Comparison of ENCODE assay signal across 29 mouse cellular contexts in the genomic region with DNA sequence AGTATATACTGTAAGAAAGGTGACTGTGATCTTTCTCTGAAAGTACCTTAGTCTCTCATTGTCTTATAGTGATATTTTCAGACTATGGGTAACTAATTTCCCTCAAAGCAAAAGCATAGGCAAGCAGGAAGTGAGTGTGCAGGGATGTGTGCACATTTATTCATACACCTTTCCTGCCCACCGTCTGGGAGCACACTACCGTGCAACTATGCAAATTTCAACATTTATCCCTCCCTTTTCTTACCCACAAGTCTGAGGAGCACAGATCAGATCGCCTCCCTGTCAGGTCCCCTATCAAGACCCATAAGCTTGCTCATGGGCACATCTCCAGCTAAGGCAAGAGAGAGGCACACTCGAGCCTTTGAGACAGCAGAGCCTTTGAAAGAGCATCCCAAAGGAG. TPM values are rescaled to one million over a fixed set of nuclear protein-coding genes. Genes with fewer than 3 reads are reported as not detected.
DNase-seq lines count a peak whose midpoint lies in the region; ATAC-seq and TF ChIP-seq lines count a peak whose summit lies in the region.
"Had no signal": no experiment of that assay in that cellular context is flagged by ENCODE, and none has a peak within 500 bp of the region (broad histone marks: within the 10 kb centered on the region; RNA-seq: fewer than 3 reads in every experiment).

No protein-coding gene starts in this region.

- H3K36me3 ChIP-seq in spleen, adult 2 months (ENCODE audit: control insufficient read depth, insufficient read depth, low read length): no peaks in the 10 kb centered on the region
- H3K36me3 ChIP-seq in midbrain, embryonic 14.5 days (ENCODE audit: control insufficient read depth, insufficient read depth, low read length): no peaks in the 10 kb centered on the region
- H3K36me3 ChIP-seq in heart, embryonic 10.5 days: no peaks in the 10 kb centered on the region
- H3K36me3 ChIP-seq: embryonic facial prominence, embryonic 12.5 days; G1E; heart, embryonic 13.5 days; hindbrain, embryonic 12.5 days; limb, embryonic 15.5 days; stomach, embryonic 15.5 days had no signal

- DNase-seq in spleen, adult 2 months (ENCODE audit: low read depth in 1 of 2, low spot score in 2 of 2): peak in 1 of 2 experiments; percentile 63
- no peak for DNase-seq in spleen, postnatal 4 days (ENCODE audit: low spot score in 2 of 2)
- DNase-seq in B cell, adult 2 months: peak; percentile 57 to 69
- DNase-seq in naive thymus-derived CD4-positive, alpha-beta T cell, adult 2 months (ENCODE audit: low read depth): peak; percentile 60
- no peak for DNase-seq in midbrain, embryonic 14.5 days
- no peak for DNase-seq in heart, embryonic 10.5 days (ENCODE audit: low spot score)
- DNase-seq: adrenal gland, adult 8-10 months; cerebellum, adult 2 months; cerebellum, postnatal 25 days; gastrocnemius, postnatal 10 days; heart, adult 18-20 months; heart, postnatal 14 days; kidney, adult 11 months; kidney, postnatal 4 days; layer of hippocampus, adult 9-11 months; lung, embryonic 14.5 days; lung, postnatal 4 days had no signal

- no peak overlapping the region for H3K9ac ChIP-seq in midbrain, embryonic 14.5 days (replicated peaks; ENCODE audit: low read length)
- H3K9ac ChIP-seq: embryonic facial prominence, embryonic 12.5 days; forebrain, embryonic 13.5 days; heart, embryonic 13.5 days; hindbrain, embryonic 12.5 days; limb, embryonic 15.5 days; liver, embryonic 14.5 days; lung, embryonic 14.5 days; stomach, embryonic 15.5 days had no signal

- peaks cover 51% of the 10 kb centered on the region for H3K4me1 ChIP-seq in spleen, adult 2 months (ENCODE audit: control insufficient read depth, insufficient read depth, insufficient read length)
- no peaks in the 10 kb centered on the region for H3K4me1 ChIP-seq in midbrain, embryonic 14.5 days (ENCODE audit: control insufficient read depth, insufficient read depth, low read length)
- no peaks in the 10 kb centered on the region for H3K4me1 ChIP-seq in heart, embryonic 10.5 days
- H3K4me1 ChIP-seq: embryonic facial prominence, embryonic 12.5 days; forebrain, embryonic 13.5 days; heart, embryonic 13.5 days; hindbrain, embryonic 12.5 days; stomach, embryonic 15.5 days had no signal

- H3K4me3 ChIP-seq in spleen, adult 2 months (ENCODE audit: extremely low read depth, insufficient read depth, insufficient read length): peak overlapping the region; percentile 63; the same call in 1 of the 2 replicates
- H3K4me3 ChIP-seq in midbrain, embryonic 14.5 days (replicated peaks; ENCODE audit: low read depth, low read length): no peak overlapping the region
- H3K4me3 ChIP-seq in heart, embryonic 10.5 days: no peak overlapping the region
- H3K4me3 ChIP-seq: embryonic facial prominence, embryonic 12.5 days; forebrain, embryonic 13.5 days; heart, embryonic 13.5 days; hindbrain, embryonic 12.5 days; limb, embryonic 15.5 days; myocyte; stomach, embryonic 15.5 days had no signal

- TF ChIP-seq CTCF in spleen, adult 2 months (IDR thresholded peaks at IDR 0.05; ENCODE audit: extremely low read depth, insufficient read depth, insufficient read length, insufficient replicate concordance): no peak

- no peak overlapping the region for H3K4me2 ChIP-seq in midbrain, embryonic 14.5 days (ENCODE audit: low read length)
- H3K4me2 ChIP-seq: embryonic facial prominence, embryonic 12.5 days; forebrain, embryonic 13.5 days; heart, embryonic 13.5 days; hindbrain, embryonic 12.5 days; limb, embryonic 15.5 days; lung, embryonic 14.5 days; stomach, embryonic 15.5 days had no signal

- H3K9me3 ChIP-seq in midbrain, embryonic 14.5 days (ENCODE audit: control insufficient read depth, low read length): no peaks in the 10 kb centered on the region
- no peaks in the 10 kb centered on the region for H3K9me3 ChIP-seq in heart, embryonic 10.5 days
- H3K9me3 ChIP-seq: embryonic facial prominence, embryonic 12.5 days; G1E; heart, embryonic 13.5 days; hindbrain, embryonic 12.5 days; limb, embryonic 15.5 days; stomach, embryonic 15.5 days had no signal

- ATAC-seq in CD4-positive, CD25-positive, alpha-beta regulatory T cell, adult 4 months: peak; percentile 40
- no peak for ATAC-seq in midbrain, embryonic 14.5 days (ENCODE audit: low FRiP score, low TSS enrichment)
- ATAC-seq: forebrain, embryonic 13.5 days; midbrain, embryonic 16.5 days; Patski had no signal

- WGBS in spleen, adult 2 months: 12% methylated on average over 4 of the region's 4 CpGs
- WGBS in midbrain, embryonic 14.5 days: 74% methylated on average over 4 of the region's 4 CpGs
- 69% methylated on average over 4 of the region's 4 CpGs for WGBS in heart, embryonic 10.5 days

- H3K27ac ChIP-seq in spleen, adult 2 months (ENCODE audit: insufficient read depth, low read length): peak overlapping the region; percentile 82
- no peak overlapping the region for H3K27ac ChIP-seq in midbrain, embryonic 14.5 days (replicated peaks; ENCODE audit: low read depth, low read length)
- H3K27ac ChIP-seq in heart, embryonic 10.5 days: no peak overlapping the region
- H3K27ac ChIP-seq: embryonic facial prominence, embryonic 12.5 days; forebrain, embryonic 13.5 days; heart, embryonic 13.5 days; hindbrain, embryonic 12.5 days; limb, embryonic 15.5 days; liver, embryonic 14.5 days; stomach, embryonic 15.5 days had no signal

- peak; percentile 54; the same call in 1 of the 2 replicates for TF ChIP-seq POLR2A in spleen, adult 2 months (IDR thresholded peaks at IDR 0.05; ENCODE audit: low read depth, low read length)

- H3K27me3 ChIP-seq in spleen, adult 2 months (ENCODE audit: control insufficient read depth, insufficient read depth, low read length): no peaks in the 10 kb centered on the region
- H3K27me3 ChIP-seq in midbrain, embryonic 14.5 days (ENCODE audit: control insufficient read depth, insufficient read depth, low read length): no peaks in the 10 kb centered on the region
- H3K27me3 ChIP-seq in heart, embryonic 10.5 days (ENCODE audit: insufficient read depth, poor library complexity, severe bottlenecking): no peaks in the 10 kb centered on the region
- H3K27me3 ChIP-seq: embryonic facial prominence, embryonic 12.5 days; forebrain, embryonic 13.5 days; hindbrain, embryonic 12.5 days; limb, embryonic 15.5 days; stomach, embryonic 15.5 days had no signal

RNA-seq across cellular contexts. Expression of a gene that starts 41.2 kb away (rescaled TPM):
- polyA plus RNA-seq in spleen, adult 2 months (2012; rRNA removed): 24.6 and 34.7 TPM in 2 replicates
- polyA plus RNA-seq in CD4-positive, CD25-positive, alpha-beta regulatory T cell, adult 4 months (2017; shearing (Covaris generic)): 10 to 100 TPM; 56.6 to 87.8 TPM
- polyA plus RNA-seq in midbrain, embryonic 14.5 days (2014; fragmentation: Nextera tagmentation; extraction: Ambion mirVana): 12.8 and 18.2 TPM in 2 replicates
- polyA plus RNA-seq in heart, embryonic 10.5 days (2016; fragmentation: Nextera tagmentation; extraction: Ambion mirVana): 0.79 and 1.0 TPM in 2 replicates
- polyA plus RNA-seq: G1E had no signal

Comparison
In these comparisons a context has a peak if more than half of its experiments do, and no peak if none do; other contexts are left out.
1. DNase-seq: peak in B cell, adult 2 months (2 of 2) and naive thymus-derived CD4-positive, alpha-beta T cell, adult 2 months (single experiment); none in spleen, postnatal 4 days (0 of 2), midbrain, embryonic 14.5 days (single experiment) and heart, embryonic 10.5 days (single experiment).